Mouse (Mus musculus): ENCODE data around the gene Chd3. TPM values are rescaled to one million over a fixed set of nuclear protein-coding genes. Genes with fewer than 3 reads are reported as not detected.

Gene Chd3
- total RNA-seq, 2 experiments from 2014 or later, result 45.4 to 47.4 TPM

DNA sequence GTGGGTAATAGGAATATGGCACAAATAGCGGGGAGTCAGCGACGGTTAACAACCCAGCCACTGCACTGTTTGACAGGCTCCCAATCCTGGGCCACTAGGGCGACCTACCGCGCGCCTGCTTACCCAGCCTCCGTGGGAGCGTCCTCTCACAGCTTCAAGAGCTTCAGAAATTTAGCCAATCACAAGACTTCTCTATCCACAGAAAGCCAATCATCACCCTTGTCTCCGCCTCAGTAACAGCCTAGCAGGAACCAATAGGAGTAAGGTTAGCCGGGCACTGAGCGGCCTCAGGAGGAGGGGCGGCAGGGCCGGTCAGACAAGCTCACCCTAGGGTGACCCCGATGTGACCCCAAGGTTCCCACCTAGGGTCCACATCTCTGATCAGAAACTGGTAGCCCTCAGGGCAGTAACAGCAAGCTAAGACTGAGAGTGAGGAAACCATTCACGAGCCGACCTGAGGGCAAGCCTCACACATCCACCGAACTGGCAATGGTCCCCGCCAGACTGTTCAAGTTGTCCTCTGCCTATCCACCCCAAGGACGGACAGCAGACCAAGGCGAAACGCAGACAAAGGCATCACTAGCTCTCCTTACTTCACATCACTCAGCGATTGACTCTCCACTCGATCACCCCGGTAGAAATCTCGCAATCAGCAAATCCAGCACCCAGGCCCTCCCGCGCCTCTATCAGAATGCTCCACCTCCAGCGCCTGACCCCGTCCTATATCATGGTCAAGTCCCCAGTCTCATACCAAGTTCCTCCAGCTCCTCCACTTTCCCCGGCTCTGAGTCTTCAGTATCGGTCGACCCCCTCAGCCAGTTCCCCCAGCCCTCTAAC is 39.6 kb upstream of the Chd3 start:
- intact Hi-C loops (cut with DNase I), result no loop called here
- peak; percentile 75 to 80 for DNase-seq

DNA sequence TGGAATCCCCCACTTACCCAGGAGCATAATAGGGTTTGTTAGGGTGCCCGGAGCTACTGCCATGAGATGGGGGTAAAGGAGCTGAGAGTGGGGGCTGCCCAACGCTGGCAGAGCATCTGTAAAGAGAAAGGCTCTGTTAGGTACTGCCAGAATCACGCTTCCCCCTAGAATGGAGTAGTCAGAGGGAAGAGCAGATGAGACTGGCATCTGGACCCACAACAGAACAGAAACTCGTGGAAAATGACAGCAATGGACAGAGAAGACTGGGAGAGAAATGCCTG is 38.5 kb upstream of the Chd3 start:
- DNase-seq, result no peak
- intact Hi-C loops (cut with DNase I), result loop anchor here (2.0 kb wide), 1 partner anchor 15 kb away; no protein-coding TSS in a partner anchor

DNA sequence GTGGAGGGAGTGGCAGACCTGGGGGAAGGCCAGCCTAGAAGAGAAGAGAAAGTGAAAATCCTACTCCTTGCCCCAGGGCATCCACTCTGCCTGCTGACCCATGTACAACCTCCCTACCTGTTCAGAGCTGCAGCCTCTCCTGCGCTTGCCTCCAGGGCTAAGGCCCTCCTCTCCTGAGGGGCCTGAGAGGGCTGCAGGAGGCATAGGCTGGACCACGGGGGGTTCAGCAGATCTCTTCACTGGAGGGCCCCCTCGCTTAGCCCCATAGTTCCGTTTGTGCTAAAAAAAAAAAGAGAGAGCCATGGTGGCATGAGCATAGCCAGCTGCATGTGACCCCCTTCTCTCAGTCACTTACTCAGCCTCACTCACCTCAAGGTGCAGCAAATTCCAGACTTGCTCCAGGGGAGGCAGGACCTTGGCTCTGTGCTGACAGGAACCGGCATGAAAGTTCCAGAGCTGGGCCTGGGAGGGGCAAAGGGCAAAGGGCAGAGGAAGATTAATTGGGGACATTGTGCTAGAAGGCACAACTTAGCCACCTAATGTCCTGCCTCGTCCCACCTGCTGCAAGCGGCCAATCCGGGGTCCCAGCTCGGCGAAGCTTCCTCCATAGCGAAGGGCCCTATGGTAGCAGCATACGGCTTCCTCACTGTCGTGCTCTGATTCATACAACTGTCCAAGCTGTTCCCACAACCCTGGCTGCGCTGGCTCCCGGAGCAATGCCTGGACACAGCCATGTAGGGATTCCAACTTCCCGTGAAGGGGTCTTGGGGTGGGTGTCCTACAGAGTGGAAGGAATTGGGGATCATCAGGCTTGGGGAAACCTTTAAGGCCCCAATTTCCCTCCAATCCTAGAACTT is 37.9 kb upstream of the Chd3 start:
- no peak for DNase-seq
- intact Hi-C loops (cut with DNase I), result loop anchor here (2.0 kb wide), 1 partner anchor 16 kb away; no protein-coding TSS in a partner anchor

DNA sequence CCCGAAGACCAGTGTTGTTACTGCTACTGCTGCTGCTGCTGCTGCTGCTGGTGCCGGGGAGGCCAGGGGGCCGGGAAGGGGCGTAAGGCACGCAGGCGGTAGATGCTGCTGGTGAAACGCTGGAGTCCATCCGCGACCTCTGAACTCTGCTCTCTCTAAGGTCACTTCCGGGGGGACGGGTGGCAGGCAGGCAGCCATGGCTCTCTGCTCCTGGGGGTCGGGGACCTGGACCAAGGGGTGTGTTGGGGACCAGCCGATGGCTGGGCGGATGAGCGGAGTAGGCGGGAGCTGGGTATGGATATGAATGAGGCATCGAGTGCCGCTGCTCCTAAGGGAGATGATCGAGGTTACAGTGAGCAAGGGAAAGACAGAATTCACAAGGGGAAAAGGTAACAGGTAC is 37.1 kb upstream of the Chd3 start:
- intact Hi-C loops (cut with DNase I), result loop anchor here (2.0 kb wide), 1 partner anchor 17 kb away; no protein-coding TSS in a partner anchor

DNA sequence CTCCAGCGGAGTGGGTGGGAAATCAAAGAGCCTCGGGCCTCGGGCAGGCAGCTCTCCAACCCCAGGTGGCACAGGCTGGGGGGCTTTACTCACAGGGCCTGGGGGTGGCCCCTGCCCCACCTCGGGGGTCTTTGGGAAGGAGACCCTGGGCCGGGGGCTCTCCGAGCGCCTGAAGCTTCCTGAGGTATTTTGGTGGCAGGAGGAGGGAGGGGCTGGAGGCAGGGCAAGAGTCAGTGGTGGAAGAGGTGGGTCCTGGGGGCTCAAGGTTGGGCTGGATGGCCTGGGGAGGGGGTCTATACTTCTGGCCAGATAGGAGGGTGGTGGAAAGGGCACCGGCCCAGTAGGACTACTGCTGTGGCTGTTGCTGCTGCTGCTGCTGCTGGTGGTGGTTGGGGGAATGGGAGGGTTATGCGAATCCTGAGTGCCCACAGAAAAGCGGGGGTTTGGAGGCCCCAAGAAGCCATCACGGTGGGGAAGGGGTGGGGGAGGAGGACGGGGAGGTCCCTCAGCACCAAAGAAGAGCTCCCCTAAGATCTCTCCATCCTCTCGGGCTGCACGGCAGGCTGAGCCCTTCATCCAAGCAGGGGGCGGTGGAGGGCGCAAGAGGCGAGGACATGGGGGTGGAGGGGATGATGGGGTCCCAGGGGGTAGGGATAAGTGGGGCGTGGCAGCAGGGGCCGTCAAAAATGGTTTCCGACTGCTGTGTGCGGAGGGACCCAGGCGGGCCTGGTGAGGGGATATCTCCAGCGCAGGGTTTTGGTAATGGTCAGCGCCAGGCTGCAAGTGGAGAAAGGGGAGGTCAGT is 36.4 kb upstream of the Chd3 start:
- intact Hi-C loops (cut with DNase I), result loop anchor here (2.0 kb wide), 1 partner anchor 17 kb away; no protein-coding TSS in a partner anchor
- DNase-seq, result no peak

More for the DNA sequence above, 37.1 kb upstream of the Chd3 start:
- no peak for DNase-seq

DNA sequence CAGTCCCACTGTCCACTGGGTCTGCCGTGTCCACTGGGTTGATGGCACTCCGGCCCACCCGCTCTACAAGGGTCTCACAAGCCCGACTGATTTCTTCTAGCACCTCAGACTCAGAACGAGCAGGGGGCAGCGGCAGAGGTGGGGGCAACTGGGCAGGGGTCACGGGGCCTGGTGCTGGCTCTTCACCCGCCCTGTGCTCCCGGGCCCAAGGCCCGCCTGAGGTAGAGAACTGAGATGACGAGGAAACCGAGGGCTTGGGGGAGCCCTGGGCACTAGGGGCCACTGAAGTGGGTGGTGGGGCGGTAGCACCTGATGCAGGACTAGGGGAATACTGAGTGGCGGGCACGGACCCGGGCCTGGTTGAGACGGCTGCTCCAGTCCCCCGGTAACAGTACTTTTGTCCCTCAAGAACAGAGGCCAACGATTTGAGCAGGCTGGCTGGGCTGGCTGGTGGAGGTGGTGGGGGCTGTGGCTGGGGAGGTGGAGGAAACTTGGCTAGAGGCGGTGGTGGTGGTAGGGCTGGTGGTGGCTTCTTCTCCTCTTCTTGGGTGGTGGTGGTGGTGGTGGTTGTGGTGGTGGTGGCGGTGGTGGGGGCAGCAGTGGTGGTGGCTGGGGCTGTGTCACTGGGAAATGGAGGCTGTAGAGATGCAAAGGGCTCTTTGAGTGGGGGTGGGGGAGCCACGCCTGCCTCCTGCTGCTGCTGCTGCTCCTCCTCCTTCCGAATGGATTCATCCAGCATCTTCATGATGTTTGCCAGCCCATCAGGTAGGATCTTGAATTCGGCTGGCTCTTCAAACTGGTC is 35.6 kb upstream of the Chd3 start:
- peak in 1 of 2 experiments; percentile 5 for DNase-seq
- intact Hi-C loops (cut with DNase I), result no loop called here

DNA sequence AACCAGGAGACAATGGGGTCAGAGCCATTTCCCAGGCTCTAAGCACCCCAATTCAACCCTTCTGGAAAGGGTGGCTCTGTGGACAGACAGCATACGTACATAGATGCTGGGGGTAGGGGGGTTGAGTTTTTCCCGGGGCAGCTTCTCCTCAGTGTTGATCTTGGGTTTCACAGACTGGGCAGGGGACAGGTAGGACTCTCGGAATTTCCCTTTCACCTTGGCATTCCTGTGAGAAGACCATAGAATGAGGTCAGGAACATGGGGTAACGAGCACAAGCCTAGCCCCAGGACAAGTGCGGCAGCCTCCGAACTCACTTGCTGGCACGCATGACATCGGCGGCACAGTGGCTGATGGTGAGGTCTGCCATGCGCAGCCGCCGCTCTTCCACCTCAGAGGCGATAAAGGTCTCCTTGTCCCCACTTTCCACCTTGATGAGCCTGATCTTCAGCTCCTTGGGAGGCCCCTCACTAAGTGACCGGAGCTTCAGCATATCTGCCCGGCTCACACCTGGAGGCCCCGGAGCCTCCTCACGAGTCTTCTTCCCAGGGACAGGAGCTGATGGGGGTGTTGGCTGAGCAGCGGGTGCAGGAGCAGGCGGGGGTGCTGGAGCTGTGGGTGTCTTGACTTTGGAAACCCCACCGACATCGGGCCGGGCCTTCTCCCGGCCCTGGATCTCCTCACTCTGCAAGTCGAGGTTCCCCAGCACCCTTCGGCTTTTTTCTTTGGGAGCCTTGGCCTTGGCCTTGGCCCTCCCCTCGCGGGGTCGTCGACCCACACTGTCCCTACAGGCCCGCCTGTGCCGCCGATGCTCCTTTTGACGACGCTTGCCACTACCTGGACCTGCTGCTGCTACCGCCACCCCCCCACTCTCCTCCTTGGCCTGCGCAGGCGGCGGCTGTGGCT is 34.7 kb upstream of the Chd3 start:
- DNase-seq, result peak in 1 of 2 experiments; percentile 4
- intact Hi-C loops (cut with DNase I), result no loop called here

DNA sequence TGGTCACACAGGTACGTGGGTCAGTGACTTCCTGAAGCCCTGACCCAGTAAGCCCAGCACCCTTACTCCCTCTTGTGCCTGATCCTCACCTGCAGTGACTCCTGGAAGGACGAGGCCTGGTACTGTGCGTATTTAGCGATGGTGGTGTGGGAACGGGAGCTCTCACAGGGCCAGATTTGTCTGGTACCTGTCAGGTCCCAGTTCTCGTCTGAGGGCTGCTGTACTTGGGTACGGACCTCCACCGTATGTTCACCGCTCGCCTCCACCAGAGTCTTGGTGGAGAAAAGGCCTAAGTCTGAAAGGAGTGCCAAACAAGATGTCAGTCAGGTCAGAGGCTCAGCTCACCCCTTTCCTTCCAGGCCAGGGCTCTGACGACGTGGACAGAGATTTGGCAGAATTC is 32.8 kb upstream of the Chd3 start:
- DNase-seq, result no peak
- intact Hi-C loops (cut with DNase I), result loop anchor here (2.0 kb wide), 2 partner anchors 29 to 113 kb away; no protein-coding TSS in a partner anchor

DNA sequence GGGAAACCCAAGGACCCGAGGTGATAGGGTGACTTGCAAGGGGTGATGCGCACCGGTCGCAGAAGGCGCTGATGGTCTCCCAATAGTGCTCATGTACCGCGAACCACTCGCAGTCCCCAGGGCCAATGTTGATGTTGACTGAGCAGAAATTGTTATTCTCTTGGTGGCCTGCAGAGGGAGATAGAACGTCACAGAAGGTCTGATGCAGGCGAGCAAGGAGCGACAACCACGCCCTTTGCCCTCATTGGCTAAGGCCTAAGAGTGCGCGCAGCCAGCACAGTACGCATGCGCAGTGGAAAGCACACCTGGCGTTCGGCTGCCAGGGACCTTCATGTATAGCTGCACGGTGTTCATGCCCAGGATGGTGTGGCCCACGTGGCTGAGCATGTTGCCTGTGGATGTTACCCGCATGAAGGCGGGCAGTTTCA is 32.0 kb upstream of the Chd3 start:
- DNase-seq, result peak; percentile 84 to 91
- intact Hi-C loops (cut with DNase I), result loop anchor here (2.0 kb wide), 2 partner anchors 30 to 114 kb away; no protein-coding TSS in a partner anchor

DNA sequence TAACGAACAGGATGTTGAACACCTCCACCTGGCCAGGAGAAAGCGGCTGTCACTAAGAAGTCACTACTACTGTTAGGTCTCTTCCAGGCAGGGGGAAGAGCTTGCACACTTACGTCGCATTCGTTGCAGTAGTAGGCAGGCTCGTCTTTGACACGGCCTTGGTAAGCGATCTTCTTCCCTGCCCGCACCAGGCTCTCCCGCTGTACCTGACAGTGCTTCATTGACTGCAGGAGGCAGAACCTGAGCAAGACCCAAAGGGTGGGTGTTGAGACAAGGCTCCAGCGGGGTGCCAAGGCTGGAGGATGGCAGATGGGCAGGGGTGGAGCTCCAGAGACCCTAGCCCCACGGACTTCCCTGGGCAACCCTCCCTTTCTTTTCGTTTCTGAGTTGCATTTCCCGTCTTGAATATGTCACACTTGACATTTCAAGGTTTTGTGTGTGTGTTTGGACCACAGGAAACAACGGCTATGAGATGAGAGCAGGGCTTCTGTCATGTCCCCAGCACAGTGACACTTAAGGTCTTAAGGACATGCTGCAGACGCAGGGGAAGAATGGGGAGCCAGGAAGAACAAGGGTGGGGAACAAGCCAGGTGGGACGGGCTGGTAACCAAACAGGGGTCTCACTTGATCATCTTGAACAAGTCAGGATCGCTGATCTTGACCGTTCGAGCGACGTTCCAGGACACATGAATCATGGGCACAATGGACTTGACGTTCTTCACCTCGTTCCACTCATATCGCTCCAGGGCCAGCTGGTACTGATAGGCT is 31.1 kb upstream of the Chd3 start:
- intact Hi-C loops (cut with DNase I), result loop anchor here (2.0 kb wide), 2 partner anchors 31 to 115 kb away; no protein-coding TSS in a partner anchor
- peak in 1 of 2 experiments; percentile 4 for DNase-seq

DNA sequence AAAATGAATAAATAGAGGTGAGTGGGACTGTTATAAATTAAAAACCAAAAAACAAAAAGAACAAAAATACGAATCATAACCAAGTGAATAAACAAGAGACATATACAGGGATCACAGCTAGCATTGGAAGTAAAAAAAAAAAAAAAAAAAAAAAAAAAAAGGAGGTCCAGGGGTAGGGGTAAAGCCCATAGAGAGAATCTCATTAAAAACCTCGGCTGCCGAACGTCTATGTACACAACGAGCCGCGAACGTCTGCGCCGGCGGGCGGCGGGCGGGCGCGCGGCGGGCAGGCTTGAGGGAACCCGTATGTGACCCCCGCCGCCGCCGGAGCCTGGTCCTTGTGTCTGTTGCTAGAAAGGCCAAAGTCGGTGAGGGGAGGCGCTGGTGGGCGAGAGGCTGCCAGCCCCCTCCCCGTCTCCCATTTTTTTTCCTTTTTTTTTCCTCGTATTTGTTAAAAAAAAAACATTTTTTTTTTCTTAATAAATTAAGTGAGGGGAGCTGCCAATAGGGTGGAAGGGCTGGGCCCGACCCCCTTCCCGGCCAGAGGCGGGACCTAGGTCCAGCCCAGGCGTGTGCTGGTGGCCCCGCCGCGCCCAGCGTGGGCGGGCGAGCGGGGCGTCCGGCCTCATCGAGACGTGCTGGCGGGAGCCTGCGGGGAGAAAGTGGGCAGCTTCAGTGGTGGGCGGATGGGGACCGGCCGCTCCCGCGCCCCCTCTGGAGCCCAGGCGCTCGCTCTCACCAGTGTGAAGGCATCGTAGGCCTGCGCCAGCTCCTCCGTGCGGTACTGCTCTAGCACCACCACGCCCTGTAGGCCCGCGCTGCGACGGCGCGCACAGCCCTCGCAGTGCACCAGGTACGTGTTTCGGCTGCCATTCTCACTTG is 30.2 kb upstream of the Chd3 start:
- peak; percentile 35 to 57 for DNase-seq
- intact Hi-C loops (cut with DNase I), result loop anchor here (2.0 kb wide), 3 partner anchors 19 to 115 kb away; no protein-coding TSS in a partner anchor

DNA sequence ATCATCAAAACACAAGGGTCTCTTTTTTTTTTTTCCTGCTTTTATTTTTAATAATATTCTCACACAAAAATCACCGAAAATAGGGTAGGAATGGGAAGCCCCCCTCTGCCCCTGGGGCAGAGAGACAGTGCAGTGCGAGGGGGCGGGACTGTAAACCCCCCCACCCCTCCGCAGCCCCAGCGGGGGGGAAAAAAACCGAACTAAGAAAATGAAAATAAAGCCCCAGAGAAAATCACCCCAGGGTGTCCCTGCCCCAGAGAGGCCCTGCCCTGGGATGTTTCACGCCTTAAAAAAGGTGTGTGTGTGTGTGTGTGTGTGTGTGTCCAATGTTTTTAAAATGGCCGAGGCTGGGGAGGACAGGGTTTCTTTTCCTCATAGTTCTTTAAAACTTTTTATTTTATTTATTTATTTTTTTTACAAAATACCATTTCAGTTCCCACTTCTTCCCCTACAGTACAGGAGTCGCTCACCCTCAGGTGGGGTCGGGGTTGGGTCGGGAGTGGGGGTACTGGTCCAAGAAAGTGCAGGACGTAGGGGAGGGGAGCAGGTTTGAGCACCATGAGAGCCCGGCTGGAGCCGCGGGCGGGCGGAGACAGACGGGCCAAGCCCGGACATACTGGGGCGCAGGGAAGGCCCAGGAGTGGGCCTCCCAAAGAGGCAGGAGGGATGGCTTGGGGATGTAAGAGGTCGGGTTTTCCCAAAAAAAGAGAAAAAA is 29.4 kb upstream of the Chd3 start:
- DNase-seq, result peak in 1 of 2 experiments; percentile 16
- intact Hi-C loops (cut with DNase I), result loop anchor here (2.0 kb wide), 1 partner anchor 20 kb away; no protein-coding TSS in a partner anchor

DNA sequence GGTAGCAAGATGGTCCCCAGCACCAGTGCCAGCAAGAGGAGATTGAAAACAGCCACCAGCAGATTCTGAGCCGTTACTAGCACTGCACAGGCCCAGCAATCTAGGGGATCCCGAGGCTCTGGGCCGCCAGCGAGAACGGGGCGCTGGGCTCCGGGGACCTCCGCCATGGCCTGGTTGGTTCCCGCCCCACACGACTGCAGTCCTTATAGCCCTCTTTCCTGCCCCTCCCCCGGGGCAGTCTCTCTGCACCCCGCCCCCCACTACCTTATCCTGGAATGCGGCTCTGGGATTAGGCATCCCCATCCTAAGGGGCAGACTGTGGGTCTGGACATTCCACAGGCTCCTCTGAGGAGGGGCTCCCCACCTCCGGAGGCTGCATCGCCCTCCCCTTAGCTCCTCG is 28.9 kb upstream of the Chd3 start, which contains the start of gene Tmem88:
TSS of gene Tmem88 (minus strand) at position 176 of the 400 bp plus-strand sequence.
- intact Hi-C loops (cut with DNase I), result loop anchor here (2.0 kb wide), 1 partner anchor 21 kb away; no protein-coding TSS in a partner anchor
- peak; percentile 69 to 75 for DNase-seq

DNA sequence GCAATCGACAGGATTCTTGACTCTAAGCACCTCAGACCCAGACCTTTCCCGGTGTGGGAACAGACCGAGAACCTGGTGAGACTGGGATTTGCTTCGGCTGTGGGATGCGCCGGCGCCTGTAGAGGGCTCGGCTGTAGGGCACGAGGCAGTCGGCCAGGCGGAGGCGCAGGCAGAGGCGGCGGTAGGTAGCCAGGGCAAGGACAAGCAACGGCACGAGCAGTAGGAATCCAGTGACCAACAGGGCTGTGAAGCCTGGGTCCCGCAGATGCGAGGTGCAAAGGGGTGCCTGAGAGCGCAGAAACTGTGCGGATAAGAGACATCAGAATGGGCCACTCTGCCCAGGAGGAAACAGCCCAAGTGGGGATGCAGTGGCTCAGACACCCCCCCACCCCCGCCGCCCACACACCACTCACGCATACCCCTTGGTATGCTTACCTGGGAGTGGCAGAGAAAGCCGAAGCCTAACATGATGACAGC is 28.4 kb upstream of the Chd3 start:
- intact Hi-C loops (cut with DNase I), result loop anchor here (2.0 kb wide), 2 partner anchors 13 to 21 kb away; no protein-coding TSS in a partner anchor
- peak; percentile 36 to 38 for DNase-seq

DNA sequence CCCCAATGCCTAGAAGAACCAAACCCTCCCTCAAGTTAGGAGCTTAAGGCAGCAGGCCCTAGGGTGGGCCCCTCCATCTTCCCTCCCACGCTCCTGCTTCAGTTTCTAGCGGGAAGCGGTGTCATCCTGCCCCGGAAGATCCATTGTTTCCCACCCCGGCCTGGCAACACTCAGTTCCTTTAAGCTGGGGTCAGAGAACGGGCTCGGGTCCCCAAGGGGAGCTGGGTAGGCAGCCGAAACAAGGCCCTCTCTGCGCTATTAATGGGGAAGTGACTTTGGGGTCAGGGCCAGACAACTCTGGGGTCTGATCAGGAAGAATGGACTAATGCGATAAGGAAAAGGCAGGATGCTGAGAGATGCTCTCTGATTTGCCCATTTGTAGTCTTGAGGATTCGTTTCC is 27.6 kb upstream of the Chd3 start:
- peak; percentile 67 to 74 for DNase-seq
- intact Hi-C loops (cut with DNase I), result loop anchor here (2.0 kb wide), 1 partner anchor 14 kb away; no protein-coding TSS in a partner anchor
